Mouse (Mus musculus): ENCODE data around the gene Capn9. TPM values are rescaled to one million over a fixed set of nuclear protein-coding genes. Genes with fewer than 3 reads are reported as not detected.

The Capn9 gene
- polyA plus RNA-seq, 1 experiment from 2014 or later, result 0.16 TPM

- H3K4me1 ChIP-seq (ENCODE audit: insufficient read depth, low read depth, low read length), result peaks cover 23% of the 10 kb centered on the region
- WGBS, result 91% methylated on average over 8 of the region's 8 CpGs
- H3K27ac ChIP-seq (ENCODE audit: low read length), result no peak overlapping the region
These were observed 65.7 kb downstream of the Capn9 start for GRCm38 (mm10) chr8:124641599-124641998.

GRCm38 (mm10) chr8:124643540-124644339, 67.8 kb downstream of the Capn9 start:
- Histone ChIP-seq H3K4me2 (replicated peaks; ENCODE audit: low read depth, low read length) (peak overlapping the region; percentile 37), H3K4me3 (ENCODE audit: low read depth, low read length) (no peak overlapping the region), H3K4me1 (ENCODE audit: insufficient read depth, low read depth, low read length) (peaks cover 23% of the 10 kb centered on the region), H3K9me3 (ENCODE audit: low read length) (no peaks in the 10 kb centered on the region), H3K27me3 (replicated peaks; ENCODE audit: insufficient read depth, low read length) (no peaks in the 10 kb centered on the region), H3K36me3 (ENCODE audit: insufficient read depth, low read length) (peaks cover 6% of the 10 kb centered on the region; the same call in 1 of the 2 replicates), H3K9ac (replicated peaks; ENCODE audit: low read depth) (no peak overlapping the region), H3K27ac (ENCODE audit: low read length) (peak overlapping the region; percentile 79)
- peak; percentile 94 for ATAC-seq
- peak; percentile 94 for DNase-seq (ENCODE audit: low spot score)
- WGBS, result 28% methylated on average over 16 of the region's 18 CpGs
- peak; percentile 89 for TF ChIP-seq EP300 (IDR thresholded peaks at IDR 0.05)
- TF ChIP-seq CTCF (IDR thresholded peaks at IDR 0.05), result no peak

More at GRCm38 (mm10) chr8:124641599-124641998, 65.7 kb downstream of the Capn9 start:
- Histone ChIP-seq H3K4me2 (replicated peaks; ENCODE audit: low read depth, low read length) (no peak overlapping the region), H3K4me3 (ENCODE audit: low read depth, low read length) (no peak overlapping the region), H3K9ac (replicated peaks; ENCODE audit: low read depth) (no peak overlapping the region), H3K9me3 (ENCODE audit: low read length) (no peaks in the 10 kb centered on the region), H3K27me3 (replicated peaks; ENCODE audit: insufficient read depth, low read length) (no peaks in the 10 kb centered on the region), H3K36me3 (ENCODE audit: insufficient read depth, low read length) (peaks cover 22% of the 10 kb centered on the region)
- TF ChIP-seq CTCF (IDR thresholded peaks at IDR 0.05) (no peak), EP300 (IDR thresholded peaks at IDR 0.05) (no peak)
- DNase-seq (ENCODE audit: low spot score), result no peak
- ATAC-seq, result no peak

- DNase-seq (ENCODE audit: low spot score) (no peak), ATAC-seq (no peak)
- H3K27me3 ChIP-seq (replicated peaks; ENCODE audit: insufficient read depth, low read length), result no peaks in the 10 kb centered on the region
- no peak overlapping the region for H3K27ac ChIP-seq (ENCODE audit: low read length)
- no peak overlapping the region for H3K9ac ChIP-seq (replicated peaks; ENCODE audit: low read depth)
- no peak overlapping the region for H3K4me3 ChIP-seq (ENCODE audit: low read depth, low read length)
- no peaks in the 10 kb centered on the region for H3K9me3 ChIP-seq (ENCODE audit: low read length)
- TF ChIP-seq CTCF (IDR thresholded peaks at IDR 0.05) (no peak), EP300 (IDR thresholded peaks at IDR 0.05) (no peak)
- H3K36me3 ChIP-seq (ENCODE audit: insufficient read depth, low read length), result peaks cover 9% of the 10 kb centered on the region; the same call in 1 of the 2 replicates
- H3K4me1 ChIP-seq (ENCODE audit: insufficient read depth, low read depth, low read length), result peaks cover 23% of the 10 kb centered on the region
- no peak overlapping the region for H3K4me2 ChIP-seq (replicated peaks; ENCODE audit: low read depth, low read length)
These were observed 72.4 kb downstream of the Capn9 start for GRCm38 (mm10) chr8:124648311-124648710.

- Histone ChIP-seq H3K4me2 (replicated peaks; ENCODE audit: low read depth, low read length) (no peak overlapping the region), H3K9ac (replicated peaks; ENCODE audit: low read depth) (no peak overlapping the region), H3K4me3 (ENCODE audit: low read depth, low read length) (no peak overlapping the region), H3K4me1 (ENCODE audit: insufficient read depth, low read depth, low read length) (peaks cover 19% of the 10 kb centered on the region; the same call in 1 of the 2 replicates), H3K27ac (ENCODE audit: low read length) (0 out of 2 replicates have a peak overlapping the region, but pooled peaks have one; percentile 6), H3K9me3 (ENCODE audit: low read length) (no peaks in the 10 kb centered on the region), H3K27me3 (replicated peaks; ENCODE audit: insufficient read depth, low read length) (no peaks in the 10 kb centered on the region), H3K36me3 (ENCODE audit: insufficient read depth, low read length) (peaks cover 9% of the 10 kb centered on the region; the same call in 1 of the 2 replicates)
- DNase-seq (ENCODE audit: low spot score) (no peak), ATAC-seq (no peak)
- TF ChIP-seq EP300 (IDR thresholded peaks at IDR 0.05), result no peak
- no peak for TF ChIP-seq CTCF (IDR thresholded peaks at IDR 0.05)
- WGBS, result 86% methylated on average over 20 of the region's 20 CpGs
These were observed 75.9 kb downstream of the Capn9 start for GRCm38 (mm10) chr8:124651776-124652175.

GRCm38 (mm10) chr8:124652546-124652945, 76.6 kb downstream of the Capn9 start:
- WGBS, result 11% methylated on average over 4 of the region's 4 CpGs
- Histone ChIP-seq H3K27ac (ENCODE audit: low read length) (peak overlapping the region; percentile 49; the same call in 1 of the 2 replicates), H3K9ac (replicated peaks; ENCODE audit: low read depth) (no peak overlapping the region)

More at GRCm38 (mm10) chr8:124652546-124652945, 76.6 kb downstream of the Capn9 start:
- H3K36me3 ChIP-seq (ENCODE audit: insufficient read depth, low read length), result peaks cover 9% of the 10 kb centered on the region; the same call in 1 of the 2 replicates
- no peaks in the 10 kb centered on the region for H3K9me3 ChIP-seq (ENCODE audit: low read length)
- TF ChIP-seq CTCF (IDR thresholded peaks at IDR 0.05), result no peak
- 0 out of 2 replicates have a peak, but pooled peaks have one; percentile 12 for TF ChIP-seq EP300 (IDR thresholded peaks at IDR 0.05)
- no peak overlapping the region for H3K4me2 ChIP-seq (replicated peaks; ENCODE audit: low read depth, low read length)
- DNase-seq (ENCODE audit: low spot score), result peak; percentile 85
- H3K4me3 ChIP-seq (ENCODE audit: low read depth, low read length), result no peak overlapping the region
- peaks cover 20% of the 10 kb centered on the region; the same call in 1 of the 2 replicates for H3K4me1 ChIP-seq (ENCODE audit: insufficient read depth, low read depth, low read length)
- peak; percentile 81 for ATAC-seq
- H3K27me3 ChIP-seq (replicated peaks; ENCODE audit: insufficient read depth, low read length), result no peaks in the 10 kb centered on the region
